Mouse (Mus musculus): Measurements from ENCODE around the gene Atrnl1. TPM values are rescaled to one million over a fixed set of nuclear protein-coding genes. Genes with fewer than 3 reads are reported as not detected.

Gene Atrnl1
- polyA plus RNA-seq, 1 experiment from 2014 or later = 8.2 TPM

GRCm38 (mm10) chr19:57610058-57610475, 767 bp upstream of the Atrnl1 start:
- ATAC-seq (ENCODE audit: insufficient number of reproducible peaks, insufficient read depth, low FRiP score, low TSS enrichment, low read depth) = peak; percentile 13; the same call in 1 of the 2 replicates

GRCm38 (mm10) chr19:57611291-57612178, 701 bp downstream of the Atrnl1 start:
- WGBS = 2% methylated on average over 54 of the region's 57 CpGs
- H3K9ac ChIP-seq (replicated peaks) = peak overlapping the region; percentile 95
- peak overlapping the region; percentile 95 for H3K4me3 ChIP-seq (replicated peaks)
- peak; percentile 82 for ATAC-seq (ENCODE audit: insufficient number of reproducible peaks, insufficient read depth, low FRiP score, low TSS enrichment, low read depth)
- H3K4me2 ChIP-seq = peak overlapping the region; percentile 98
- peak overlapping the region; percentile 98 for H3K27ac ChIP-seq
- H3K36me3 ChIP-seq = no peaks in the 10 kb centered on the region
- no peaks in the 10 kb centered on the region for H3K27me3 ChIP-seq
- H3K4me1 ChIP-seq (replicated peaks) = peaks cover 38% of the 10 kb centered on the region
- H3K9me3 ChIP-seq = no peaks in the 10 kb centered on the region

More at GRCm38 (mm10) chr19:57610058-57610475, 767 bp upstream of the Atrnl1 start:
- Histone ChIP-seq H3K9me3 (peaks cover 3% of the 10 kb centered on the region; the same call in 1 of the 2 replicates), H3K4me1 (replicated peaks) (peaks cover 42% of the 10 kb centered on the region), H3K27ac (peak overlapping the region; percentile 98), H3K36me3 (no peaks in the 10 kb centered on the region), H3K4me3 (replicated peaks) (peak overlapping the region; percentile 95), H3K4me2 (peak overlapping the region; percentile 98), H3K9ac (replicated peaks) (peak overlapping the region; percentile 95), H3K27me3 (no peaks in the 10 kb centered on the region)
- under 1% methylated on average over 21 of the region's 21 CpGs for WGBS

GRCm38 (mm10) chr19:57612179-57612472, 1.3 kb downstream of the Atrnl1 start:
- peaks cover 32% of the 10 kb centered on the region for H3K4me1 ChIP-seq (replicated peaks)
- peak overlapping the region; percentile 95 for H3K4me3 ChIP-seq (replicated peaks)
- H3K27ac ChIP-seq = no peak overlapping the region
- no peak for ATAC-seq (ENCODE audit: insufficient number of reproducible peaks, insufficient read depth, low FRiP score, low TSS enrichment, low read depth)
- H3K9ac ChIP-seq (replicated peaks) = peak overlapping the region; percentile 95
- H3K4me2 ChIP-seq = peak overlapping the region; percentile 98
- no peaks in the 10 kb centered on the region for H3K9me3 ChIP-seq
- no peaks in the 10 kb centered on the region for H3K27me3 ChIP-seq
- H3K36me3 ChIP-seq = no peaks in the 10 kb centered on the region
- 14% methylated on average over 2 of the region's 2 CpGs for WGBS

GRCm38 (mm10) chr19:57615972-57616621, 5.3 kb downstream of the Atrnl1 start:
- no peaks in the 10 kb centered on the region for H3K27me3 ChIP-seq
- H3K9me3 ChIP-seq = no peaks in the 10 kb centered on the region
- ATAC-seq (ENCODE audit: insufficient number of reproducible peaks, insufficient read depth, low FRiP score, low TSS enrichment, low read depth) = no peak
- no peak overlapping the region for H3K9ac ChIP-seq (replicated peaks)
- no peaks in the 10 kb centered on the region; the same call in 1 of the 2 replicates for H3K36me3 ChIP-seq
- H3K4me2 ChIP-seq = no peak overlapping the region
- peaks cover 20% of the 10 kb centered on the region for H3K4me1 ChIP-seq (replicated peaks)
- no peak overlapping the region for H3K4me3 ChIP-seq (replicated peaks)
- H3K27ac ChIP-seq = no peak overlapping the region
- 83% methylated on average over 9 of the region's 9 CpGs for WGBS

- Histone ChIP-seq H3K4me2 (no peak overlapping the region), H3K36me3 (no peaks in the 10 kb centered on the region; the same call in 1 of the 2 replicates), H3K9ac (replicated peaks) (no peak overlapping the region), H3K27ac (no peak overlapping the region), H3K27me3 (no peaks in the 10 kb centered on the region), H3K4me1 (replicated peaks) (0 out of 2 replicates have a peak, but pooled peaks cover 4% of the 10 kb centered on the region), H3K9me3 (no peaks in the 10 kb centered on the region), H3K4me3 (replicated peaks) (no peak overlapping the region)
- no peak for ATAC-seq (ENCODE audit: insufficient number of reproducible peaks, insufficient read depth, low FRiP score, low TSS enrichment, low read depth)
- WGBS = 82% methylated on average over 9 of the region's 9 CpGs
Observed at GRCm38 (mm10) chr19:57619088-57619487, 8.3 kb downstream of the Atrnl1 start.

GRCm38 (mm10) chr19:57621814-57622213, 11.0 kb downstream of the Atrnl1 start:
- 83% methylated on average over 19 of the region's 19 CpGs for WGBS
- Histone ChIP-seq H3K27me3 (no peaks in the 10 kb centered on the region), H3K4me2 (no peak overlapping the region), H3K9me3 (no peaks in the 10 kb centered on the region), H3K4me1 (replicated peaks) (0 out of 2 replicates have a peak, but pooled peaks cover 4% of the 10 kb centered on the region), H3K36me3 (peaks cover 8% of the 10 kb centered on the region; the same call in 1 of the 2 replicates), H3K9ac (replicated peaks) (no peak overlapping the region), H3K27ac (no peak overlapping the region), H3K4me3 (replicated peaks) (no peak overlapping the region)
- ATAC-seq (ENCODE audit: insufficient number of reproducible peaks, insufficient read depth, low FRiP score, low TSS enrichment, low read depth) = no peak

GRCm38 (mm10) chr19:57625738-57626137, 14.9 kb downstream of the Atrnl1 start:
- Histone ChIP-seq H3K4me2 (no peak overlapping the region), H3K4me1 (replicated peaks) (no peaks in the 10 kb centered on the region), H3K4me3 (replicated peaks) (no peak overlapping the region), H3K27me3 (no peaks in the 10 kb centered on the region), H3K9me3 (no peaks in the 10 kb centered on the region), H3K36me3 (peaks cover 8% of the 10 kb centered on the region; the same call in 1 of the 2 replicates), H3K9ac (replicated peaks) (no peak overlapping the region), H3K27ac (no peak overlapping the region)
- 82% methylated on average over 9 of the region's 9 CpGs for WGBS
- no peak for ATAC-seq (ENCODE audit: insufficient number of reproducible peaks, insufficient read depth, low FRiP score, low TSS enrichment, low read depth)

- Histone ChIP-seq H3K4me3 (replicated peaks) (no peak overlapping the region), H3K27ac (no peak overlapping the region), H3K9ac (replicated peaks) (no peak overlapping the region), H3K27me3 (no peaks in the 10 kb centered on the region), H3K36me3 (peaks cover 8% of the 10 kb centered on the region; the same call in 1 of the 2 replicates), H3K4me1 (replicated peaks) (no peaks in the 10 kb centered on the region), H3K9me3 (no peaks in the 10 kb centered on the region), H3K4me2 (no peak overlapping the region)
- 95% methylated on average over 8 of the region's 8 CpGs for WGBS
- ATAC-seq (ENCODE audit: insufficient number of reproducible peaks, insufficient read depth, low FRiP score, low TSS enrichment, low read depth) = no peak
Observed at GRCm38 (mm10) chr19:57627251-57627650, 16.4 kb downstream of the Atrnl1 start.

- peaks cover 12% of the 10 kb centered on the region; the same call in 1 of the 2 replicates for H3K36me3 ChIP-seq
- 95% methylated on average over 21 of the region's 21 CpGs for WGBS
- no peak overlapping the region for H3K27ac ChIP-seq
- no peaks in the 10 kb centered on the region for H3K9me3 ChIP-seq
- no peak overlapping the region for H3K9ac ChIP-seq (replicated peaks)
- no peaks in the 10 kb centered on the region for H3K27me3 ChIP-seq
- no peaks in the 10 kb centered on the region for H3K4me1 ChIP-seq (replicated peaks)
- no peak overlapping the region for H3K4me3 ChIP-seq (replicated peaks)
- no peak for ATAC-seq (ENCODE audit: insufficient number of reproducible peaks, insufficient read depth, low FRiP score, low TSS enrichment, low read depth)
- H3K4me2 ChIP-seq = no peak overlapping the region
Observed at GRCm38 (mm10) chr19:57642536-57642935, 31.7 kb downstream of the Atrnl1 start.

- ATAC-seq (ENCODE audit: insufficient number of reproducible peaks, insufficient read depth, low FRiP score, low TSS enrichment, low read depth) = no peak
- H3K9ac ChIP-seq (replicated peaks) = no peak overlapping the region
- no peak overlapping the region for H3K27ac ChIP-seq
- H3K27me3 ChIP-seq = no peaks in the 10 kb centered on the region
- H3K4me2 ChIP-seq = no peak overlapping the region
- no peak overlapping the region for H3K4me3 ChIP-seq (replicated peaks)
- no peaks in the 10 kb centered on the region for H3K4me1 ChIP-seq (replicated peaks)
- H3K9me3 ChIP-seq = no peaks in the 10 kb centered on the region
- peaks cover 16% of the 10 kb centered on the region; the same call in 1 of the 2 replicates for H3K36me3 ChIP-seq
- 47% methylated on average over 2 of the region's 2 CpGs for WGBS
Observed at GRCm38 (mm10) chr19:57642980-57643379, 32.1 kb downstream of the Atrnl1 start.

GRCm38 (mm10) chr19:57648202-57648943, 37.5 kb downstream of the Atrnl1 start:
- Histone ChIP-seq H3K36me3 (peaks cover 37% of the 10 kb centered on the region), H3K27ac (no peak overlapping the region), H3K4me2 (no peak overlapping the region), H3K4me3 (replicated peaks) (no peak overlapping the region), H3K9ac (replicated peaks) (no peak overlapping the region), H3K27me3 (no peaks in the 10 kb centered on the region), H3K9me3 (peaks cover 6% of the 10 kb centered on the region; the same call in 1 of the 2 replicates), H3K4me1 (replicated peaks) (no peaks in the 10 kb centered on the region)
- no peak for ATAC-seq (ENCODE audit: insufficient number of reproducible peaks, insufficient read depth, low FRiP score, low TSS enrichment, low read depth)
- WGBS = 89% methylated on average over 14 of the region's 14 CpGs
